Mouse (Mus musculus): ENCODE data around the gene Nudc. TPM values are rescaled to one million over a fixed set of nuclear protein-coding genes. Genes with fewer than 3 reads are reported as not detected.

The Nudc gene
- polyA plus RNA-seq (2015; fragmentation: Nextera tagmentation; extraction: Ambion mirVana): 293 and 321 TPM in 2 replicates

GRCm38 (mm10) chr4:133545272-133546231, at the start of gene Nudc:
Gene Nudc, minus strand, starts transcription at chr4:133545996.
- Histone ChIP-seq H3K9ac (replicated peaks; ENCODE audit: low read length) (peak within 1 kb of the TSS; percentile 92), H3K4me1 (ENCODE audit: insufficient read depth, low read length) (peaks cover 16% of the 10 kb centered on the region), H3K4me2 (replicated peaks; ENCODE audit: low read depth, low read length) (peak within 1 kb of the TSS; percentile 89), H3K9me3 (ENCODE audit: low read length) (no peaks in the 10 kb centered on the region), H3K36me3 (ENCODE audit: insufficient read depth, low read length) (peaks cover 15% of the 10 kb centered on the region), H3K4me3 (ENCODE audit: low read length) (peak within 1 kb of the TSS; percentile 96), H3K27ac (ENCODE audit: low read length) (peak within 1 kb of the TSS; percentile 50), H3K27me3 (ENCODE audit: insufficient read depth, low read length) (no peaks in the 10 kb centered on the region)
- WGBS: under 1% methylated on average over 73 of the region's 77 CpGs
- ATAC-seq (ENCODE audit: low FRiP score, low TSS enrichment): peak; percentile 99

GRCm38 (mm10) chr4:133595538-133595937, 49.7 kb upstream of the Nudc start:
- ATAC-seq (ENCODE audit: low FRiP score, low TSS enrichment): no peak
- Histone ChIP-seq H3K4me2 (replicated peaks; ENCODE audit: low read depth, low read length) (no peak overlapping the region), H3K9ac (replicated peaks; ENCODE audit: low read length) (no peak overlapping the region), H3K27ac (ENCODE audit: low read length) (no peak overlapping the region), H3K27me3 (ENCODE audit: insufficient read depth, low read length) (peaks cover 10% of the 10 kb centered on the region), H3K4me3 (ENCODE audit: low read length) (no peak overlapping the region), H3K36me3 (ENCODE audit: insufficient read depth, low read length) (peaks cover 11% of the 10 kb centered on the region), H3K4me1 (ENCODE audit: insufficient read depth, low read length) (peaks cover 22% of the 10 kb centered on the region), H3K9me3 (ENCODE audit: low read length) (no peaks in the 10 kb centered on the region)
- 69% methylated on average over 7 of the region's 7 CpGs for WGBS

GRCm38 (mm10) chr4:133592570-133592969, 46.8 kb upstream of the Nudc start:
- 30% methylated on average over 7 of the region's 7 CpGs for WGBS
- no peak overlapping the region for H3K4me2 ChIP-seq (replicated peaks; ENCODE audit: low read depth, low read length)
- no peak overlapping the region for H3K9ac ChIP-seq (replicated peaks; ENCODE audit: low read length)
- H3K4me3 ChIP-seq (ENCODE audit: low read length): no peak overlapping the region
- peak; percentile 65 for ATAC-seq (ENCODE audit: low FRiP score, low TSS enrichment)
- no peaks in the 10 kb centered on the region for H3K9me3 ChIP-seq (ENCODE audit: low read length)
- H3K4me1 ChIP-seq (ENCODE audit: insufficient read depth, low read length): 0 out of 2 replicates have a peak, but pooled peaks cover 3% of the 10 kb centered on the region
- H3K27me3 ChIP-seq (ENCODE audit: insufficient read depth, low read length): no peaks in the 10 kb centered on the region
- no peak overlapping the region for H3K27ac ChIP-seq (ENCODE audit: low read length)
- peaks cover 36% of the 10 kb centered on the region for H3K36me3 ChIP-seq (ENCODE audit: insufficient read depth, low read length)

DNA sequence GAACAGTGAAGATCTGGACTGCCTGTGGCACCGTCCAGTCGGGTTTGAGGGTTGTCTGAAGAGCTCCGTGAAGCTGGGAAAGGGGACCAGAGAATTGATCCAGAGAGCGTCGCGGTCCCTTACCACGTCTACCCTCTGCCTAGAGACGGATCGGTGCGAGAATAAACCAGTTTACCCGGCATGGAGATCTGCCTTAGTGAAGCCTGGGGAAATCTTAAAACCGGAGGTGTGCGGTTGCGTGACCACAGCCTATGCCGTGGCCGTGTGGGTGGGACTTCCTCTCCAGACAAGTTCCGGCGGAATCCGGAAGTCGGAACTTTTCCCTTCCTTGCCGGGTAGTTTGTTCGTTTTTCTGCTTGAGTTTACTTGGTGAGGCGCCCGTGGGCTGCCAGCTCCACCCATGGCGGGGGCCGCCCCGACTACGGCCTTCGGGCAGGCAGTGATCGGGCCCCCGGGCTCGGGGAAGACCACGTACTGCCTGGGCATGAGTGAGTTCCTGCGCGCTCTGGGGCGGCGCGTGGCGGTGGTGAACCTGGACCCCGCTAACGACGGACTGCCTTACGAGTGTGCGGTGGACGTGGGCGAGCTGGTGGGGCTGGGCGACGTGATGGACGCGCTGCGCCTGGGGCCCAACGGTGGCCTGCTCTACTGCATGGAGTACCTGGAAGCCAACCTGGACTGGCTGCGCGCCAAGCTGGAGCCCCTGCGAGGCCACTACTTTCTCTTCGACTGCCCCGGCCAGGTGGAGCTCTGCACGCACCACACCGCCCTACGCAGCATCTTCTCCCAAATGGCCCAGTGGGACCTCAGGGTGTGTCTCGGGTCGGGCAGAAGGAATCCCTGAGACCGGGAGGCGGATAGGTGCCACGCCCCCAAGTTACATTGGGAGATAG, 38.5 kb upstream of the Nudc start, which contains the start of gene Gpn2:
TSS of gene Gpn2 (plus strand) at position 304 of the 893 bp plus-strand sequence.
- H3K27me3 ChIP-seq (ENCODE audit: insufficient read depth, low read length): no peaks in the 10 kb centered on the region
- 1% methylated on average over 64 of the region's 65 CpGs for WGBS
- peak; percentile 91 for ATAC-seq (ENCODE audit: low FRiP score, low TSS enrichment)
- H3K9ac ChIP-seq (replicated peaks; ENCODE audit: low read length): peak within 1 kb of the TSS; percentile 76
- peak within 1 kb of the TSS; percentile 99 for H3K4me2 ChIP-seq (replicated peaks; ENCODE audit: low read depth, low read length)
- no peaks in the 10 kb centered on the region for H3K9me3 ChIP-seq (ENCODE audit: low read length)
- peak within 1 kb of the TSS; percentile 69 for H3K27ac ChIP-seq (ENCODE audit: low read length)
- H3K4me3 ChIP-seq (ENCODE audit: low read length): peak within 1 kb of the TSS; percentile 99
- H3K4me1 ChIP-seq (ENCODE audit: insufficient read depth, low read length): peaks cover 12% of the 10 kb centered on the region
- peaks cover 45% of the 10 kb centered on the region for H3K36me3 ChIP-seq (ENCODE audit: insufficient read depth, low read length)

- no peaks in the 10 kb centered on the region for H3K27me3 ChIP-seq (ENCODE audit: insufficient read depth, low read length)
- 65% methylated on average over 6 of the region's 6 CpGs for WGBS
- H3K4me3 ChIP-seq (ENCODE audit: low read length): peak overlapping the region; percentile 99
- peak overlapping the region; percentile 69 for H3K27ac ChIP-seq (ENCODE audit: low read length)
- peaks cover 12% of the 10 kb centered on the region for H3K4me1 ChIP-seq (ENCODE audit: insufficient read depth, low read length)
- H3K36me3 ChIP-seq (ENCODE audit: insufficient read depth, low read length): peaks cover 46% of the 10 kb centered on the region
- H3K9ac ChIP-seq (replicated peaks; ENCODE audit: low read length): peak overlapping the region; percentile 76
- peak; percentile 21 for ATAC-seq (ENCODE audit: low FRiP score, low TSS enrichment)
- H3K9me3 ChIP-seq (ENCODE audit: low read length): no peaks in the 10 kb centered on the region
- H3K4me2 ChIP-seq (replicated peaks; ENCODE audit: low read depth, low read length): peak overlapping the region; percentile 99
Measured at GRCm38 (mm10) chr4:133583690-133584058, 37.9 kb upstream of the Nudc start.

DNA sequence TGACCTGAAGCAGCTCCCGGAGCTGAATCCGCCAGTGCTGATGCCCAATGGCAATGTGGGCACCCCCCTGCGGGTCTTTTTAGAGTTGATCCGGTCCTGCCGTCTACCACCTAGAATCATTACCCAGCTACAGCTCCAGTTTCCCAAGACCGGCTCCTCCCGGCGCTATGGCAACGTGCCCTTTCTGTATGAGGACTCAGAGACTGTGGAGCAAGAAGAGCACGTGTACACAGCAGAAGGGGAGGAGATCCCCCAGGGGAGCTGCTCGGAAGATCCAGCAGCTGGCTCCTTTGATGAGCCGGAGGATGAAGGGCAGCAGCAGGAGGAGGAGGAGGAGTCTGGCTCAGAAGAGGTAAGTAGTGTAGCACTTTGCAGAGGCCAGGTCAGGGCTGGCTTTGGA, 32.2 kb upstream of the Nudc start:
- H3K9ac ChIP-seq (replicated peaks; ENCODE audit: low read length): no peak overlapping the region
- H3K36me3 ChIP-seq (ENCODE audit: insufficient read depth, low read length): peaks cover 38% of the 10 kb centered on the region
- no peak for ATAC-seq (ENCODE audit: low FRiP score, low TSS enrichment)
- no peak overlapping the region for H3K4me3 ChIP-seq (ENCODE audit: low read length)
- H3K9me3 ChIP-seq (ENCODE audit: low read length): no peaks in the 10 kb centered on the region
- no peaks in the 10 kb centered on the region for H3K27me3 ChIP-seq (ENCODE audit: insufficient read depth, low read length)
- WGBS: 74% methylated on average over 12 of the region's 12 CpGs
- no peak overlapping the region for H3K27ac ChIP-seq (ENCODE audit: low read length)
- H3K4me1 ChIP-seq (ENCODE audit: insufficient read depth, low read length): peaks cover 6% of the 10 kb centered on the region
- no peak overlapping the region for H3K4me2 ChIP-seq (replicated peaks; ENCODE audit: low read depth, low read length)

- Histone ChIP-seq H3K4me1 (ENCODE audit: insufficient read depth, low read length) (peaks cover 8% of the 10 kb centered on the region), H3K9ac (replicated peaks; ENCODE audit: low read length) (peak overlapping the region; percentile 92), H3K27me3 (ENCODE audit: insufficient read depth, low read length) (no peaks in the 10 kb centered on the region), H3K36me3 (ENCODE audit: insufficient read depth, low read length) (peaks cover 20% of the 10 kb centered on the region; the same call in 1 of the 2 replicates), H3K4me2 (replicated peaks; ENCODE audit: low read depth, low read length) (peak overlapping the region; percentile 85), H3K4me3 (ENCODE audit: low read length) (peak overlapping the region; percentile 95), H3K9me3 (ENCODE audit: low read length) (no peaks in the 10 kb centered on the region), H3K27ac (ENCODE audit: low read length) (peak overlapping the region; percentile 90; the same call in 1 of the 2 replicates)
- under 1% methylated on average over 41 of the region's 41 CpGs for WGBS
- no peak for ATAC-seq (ENCODE audit: low FRiP score, low TSS enrichment)
Measured at GRCm38 (mm10) chr4:133574843-133575202, 29.0 kb upstream of the Nudc start.

- peak within 1 kb of the TSS; percentile 90 for H3K27ac ChIP-seq (ENCODE audit: low read length)
- peak within 1 kb of the TSS; percentile 85 for H3K4me2 ChIP-seq (replicated peaks; ENCODE audit: low read depth, low read length)
- no peaks in the 10 kb centered on the region for H3K27me3 ChIP-seq (ENCODE audit: insufficient read depth, low read length)
- H3K36me3 ChIP-seq (ENCODE audit: insufficient read depth, low read length): peaks cover 14% of the 10 kb centered on the region; the same call in 1 of the 2 replicates
- peaks cover 11% of the 10 kb centered on the region for H3K4me1 ChIP-seq (ENCODE audit: insufficient read depth, low read length)
- H3K4me3 ChIP-seq (ENCODE audit: low read length): peak within 1 kb of the TSS; percentile 95
- H3K9ac ChIP-seq (replicated peaks; ENCODE audit: low read length): peak within 1 kb of the TSS; percentile 92
- H3K9me3 ChIP-seq (ENCODE audit: low read length): no peaks in the 10 kb centered on the region
- ATAC-seq (ENCODE audit: low FRiP score, low TSS enrichment): peak; percentile 87
- WGBS: 6% methylated on average over 44 of the region's 44 CpGs
Measured at GRCm38 (mm10) chr4:133574070-133574842, 28.5 kb upstream of the Nudc start, which contains the start of gene Gpatch3. Gene Gpatch3, plus strand, starts transcription at chr4:133574745.

GRCm38 (mm10) chr4:133570066-133570466, 24.3 kb upstream of the Nudc start:
- Histone ChIP-seq H3K4me1 (ENCODE audit: insufficient read depth, low read length) (peaks cover 5% of the 10 kb centered on the region), H3K36me3 (ENCODE audit: insufficient read depth, low read length) (no peaks in the 10 kb centered on the region), H3K27me3 (ENCODE audit: insufficient read depth, low read length) (no peaks in the 10 kb centered on the region), H3K27ac (ENCODE audit: low read length) (no peak overlapping the region), H3K4me2 (replicated peaks; ENCODE audit: low read depth, low read length) (peak overlapping the region; percentile 41), H3K9ac (replicated peaks; ENCODE audit: low read length) (0 out of 2 replicates have a peak overlapping the region, but pooled peaks have one; percentile 41), H3K9me3 (ENCODE audit: low read length) (no peaks in the 10 kb centered on the region), H3K4me3 (ENCODE audit: low read length) (no peak overlapping the region)
- ATAC-seq (ENCODE audit: low FRiP score, low TSS enrichment): no peak
- WGBS: 34% methylated on average over 10 of the region's 10 CpGs

All from kidney, embryonic 16.5 days (tissue).